Mouse (Mus musculus) heart, embryonic 16.5 days (tissue): ENCODE results near the gene Med6. TPM values are rescaled to one million over a fixed set of nuclear protein-coding genes. Genes with fewer than 3 reads are reported as not detected.

Experiments
- ATAC-seq: fragments of 200-750 bp; cut with Nextera tagmentation; replicated peaks from 2 replicates; pipeline ENCODE4 v1.8.0; 2017; ENCODE audit warnings: moderate number of reproducible peaks; ENCODE audit not compliant: insufficient read depth, low FRiP score; ENCODE audit errors: extremely low read depth
- H3K27ac ChIP-seq: fragments of 300-500 bp; sonication (generic); 2 replicates; pipeline ENCODE4 v1.5.1; 2014; ENCODE audit warnings: mild to moderate bottlenecking, low read length, control low read depth, moderate library complexity
- H3K27me3 ChIP-seq: fragments of 300-500 bp; sonication (generic); 2 replicates; pipeline ENCODE4 v1.6.1; 2014; ENCODE audit warnings: low read length, mixed read lengths; ENCODE audit not compliant: control insufficient read depth, insufficient read depth
- H3K36me3 ChIP-seq: fragments of 300-500 bp; sonication (generic); 2 replicates; pipeline ENCODE4 v1.6.1; 2014; ENCODE audit not compliant: control insufficient read depth, insufficient read depth
- H3K4me1 ChIP-seq: fragments of 300-500 bp; sonication (generic); 2 replicates; pipeline ENCODE4 v1.6.1; 2014; ENCODE audit warnings: low read length, mixed read lengths; ENCODE audit not compliant: control insufficient read depth, insufficient read depth
- H3K4me2 ChIP-seq: fragments of 300-500 bp; sonication (generic); 2 replicates; pipeline ENCODE4 v1.6.1; 2014; ENCODE audit warnings: low read depth, mild to moderate bottlenecking, control low read depth, low read length
- H3K4me3 ChIP-seq: fragments of 300-500 bp; sonication (generic); 2 replicates; pipeline ENCODE4 v1.5.1; 2014; ENCODE audit warnings: mild to moderate bottlenecking, control low read depth, low read length
- H3K9ac ChIP-seq: fragments of 300-500 bp; sonication (generic); 2 replicates; pipeline ENCODE4 v1.6.1; 2014; ENCODE audit warnings: low read length, control low read depth
- H3K9me3 ChIP-seq: fragments of 300-500 bp; sonication (generic); replicated peaks from 2 replicates; pipeline ENCODE4 v1.6.1; 2016; ENCODE audit warnings: low read length; ENCODE audit not compliant: control insufficient read depth
- WGBS: fragments of 180-500 bp; shearing (Covaris S2); extraction: QIAGEN DNeasy Blood & Tissue Kit; methylation state at CpG from one replicate; pipeline ENCODE4 v1.1.7; 2014; 5-methylcytosine and 5-hydroxymethylcytosine counted together
- polyA plus RNA-seq: library from polyadenylated mRNA; unstranded; fragments of >200 nt; fragmentation: Nextera tagmentation; extraction: Ambion mirVana; gene quantifications from 2 replicates; pipeline ENCODE4 v1.2.1, GENCODE M21; 2015

The Med6 gene
- 40.1 and 43.0 TPM in 2 replicates for polyA plus RNA-seq

GRCm38 (mm10) chr12:81594902-81595671 is at the start of gene Med6:
Gene Med6, minus strand, starts transcription at chr12:81595008.
- Histone ChIP-seq H3K27me3 (no peaks in the 10 kb centered on the region), H3K4me2 (peak within 1 kb of the TSS; percentile 86), H3K36me3 (no peaks in the 10 kb centered on the region), H3K4me1 (peaks cover 4% of the 10 kb centered on the region), H3K9ac (peak within 1 kb of the TSS; percentile 82), H3K27ac (peak within 1 kb of the TSS; percentile 48), H3K9me3 (no peaks in the 10 kb centered on the region), H3K4me3 (peak within 1 kb of the TSS; percentile 83)
- 2% methylated on average over 36 of the region's 36 CpGs for WGBS
- peak; percentile 99 for ATAC-seq

- 69% methylated on average over 11 of the region's 11 CpGs for WGBS
- no peak for ATAC-seq
Observed at GRCm38 (mm10) chr12:81642361-81643082, 47.7 kb upstream of the Med6 start.

GRCm38 (mm10) chr12:81640656-81641055 is 45.8 kb upstream of the Med6 start:
- Histone ChIP-seq H3K4me3 (no peak overlapping the region), H3K27ac (no peak overlapping the region), H3K27me3 (no peaks in the 10 kb centered on the region), H3K9ac (no peak overlapping the region), H3K4me1 (no peaks in the 10 kb centered on the region), H3K9me3 (no peaks in the 10 kb centered on the region), H3K4me2 (no peak overlapping the region), H3K36me3 (no peaks in the 10 kb centered on the region)
- WGBS, result 62% methylated on average over 5 of the region's 5 CpGs
- no peak for ATAC-seq

More at GRCm38 (mm10) chr12:81642361-81643082, 47.7 kb upstream of the Med6 start:
- H3K4me2 ChIP-seq, result no peak overlapping the region
- H3K4me3 ChIP-seq, result no peak overlapping the region
- no peaks in the 10 kb centered on the region for H3K9me3 ChIP-seq
- no peaks in the 10 kb centered on the region for H3K4me1 ChIP-seq
- H3K36me3 ChIP-seq, result no peaks in the 10 kb centered on the region
- no peak overlapping the region for H3K9ac ChIP-seq
- H3K27ac ChIP-seq, result no peak overlapping the region
- H3K27me3 ChIP-seq, result no peaks in the 10 kb centered on the region

DNA sequence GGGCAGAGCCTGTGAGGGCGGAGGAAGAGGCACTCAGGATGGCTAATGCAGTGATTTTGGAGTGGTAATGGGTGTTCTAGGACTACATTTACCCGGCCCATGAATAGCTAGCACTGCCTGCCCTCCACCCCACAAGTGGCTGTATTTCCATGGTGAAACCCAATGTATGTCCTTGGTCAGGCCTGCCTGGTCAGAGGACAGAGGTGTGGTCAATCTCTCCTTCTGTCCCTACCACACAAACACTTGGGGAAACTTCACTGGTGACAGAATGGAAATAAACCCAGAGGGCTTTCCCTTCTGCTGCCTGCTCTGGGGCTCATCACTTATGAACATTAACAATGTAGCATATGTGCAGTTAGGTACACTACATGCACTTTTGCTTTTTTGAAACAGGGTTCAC is 38.4 kb upstream of the Med6 start:
- Histone ChIP-seq H3K27ac (no peak overlapping the region), H3K4me1 (0 out of 2 replicates have a peak, but pooled peaks cover 2% of the 10 kb centered on the region), H3K36me3 (no peaks in the 10 kb centered on the region), H3K27me3 (peaks cover 39% of the 10 kb centered on the region), H3K9ac (no peak overlapping the region), H3K4me2 (no peak overlapping the region), H3K4me3 (no peak overlapping the region), H3K9me3 (no peaks in the 10 kb centered on the region)
- 55% methylated on average over 2 of the region's 2 CpGs for WGBS
- ATAC-seq, result no peak

- 0 out of 2 replicates have a peak, but pooled peaks cover 2% of the 10 kb centered on the region for H3K4me1 ChIP-seq
- no peak overlapping the region for H3K27ac ChIP-seq
- H3K27me3 ChIP-seq, result peaks cover 40% of the 10 kb centered on the region
Observed at GRCm38 (mm10) chr12:81631661-81632401, 37.0 kb upstream of the Med6 start.

DNA sequence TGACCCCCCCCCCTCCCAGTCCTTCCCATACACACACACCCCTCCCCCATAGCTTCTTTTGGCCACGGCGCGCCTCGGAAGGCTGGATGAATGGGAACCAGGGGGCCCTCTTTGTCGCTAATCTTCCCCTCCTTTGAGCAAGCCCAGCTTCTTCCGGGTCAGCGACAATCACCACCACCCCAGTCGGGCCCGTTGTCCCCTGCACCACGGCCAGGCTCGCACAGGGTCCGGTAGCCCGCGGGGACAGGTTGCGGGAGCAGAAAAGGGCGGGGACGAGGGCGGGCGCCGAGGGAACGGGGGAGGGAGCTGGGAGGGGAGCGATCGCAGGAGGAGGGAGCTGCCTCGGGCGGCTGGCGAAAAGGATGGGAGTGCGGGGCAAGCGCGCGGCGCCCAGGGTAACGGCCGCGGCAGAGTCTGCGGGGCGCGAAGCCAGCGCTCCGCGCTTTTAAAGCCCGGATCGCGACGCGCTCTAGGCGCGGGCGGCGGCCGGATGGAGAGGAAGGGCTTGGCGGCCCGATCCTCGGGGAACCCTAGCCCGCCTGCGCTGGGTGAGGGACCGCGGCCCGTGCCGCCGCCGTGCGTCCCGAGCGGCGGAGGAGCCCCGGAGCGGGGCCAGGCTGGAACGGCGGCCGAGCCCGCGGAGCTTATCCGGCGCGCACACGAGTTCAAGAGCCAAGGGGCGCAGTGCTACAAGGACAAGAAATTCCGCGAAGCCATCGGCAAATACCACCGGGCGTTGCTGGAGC is 36.3 kb upstream of the Med6 start, which contains the start of gene Ttc9:
Gene Ttc9, plus strand, starts transcription at position 335 of the 746 bp plus-strand sequence.
- peak within 1 kb of the TSS; percentile 71 for H3K9ac ChIP-seq
- H3K4me3 ChIP-seq, result peak within 1 kb of the TSS; percentile 64
- H3K36me3 ChIP-seq, result no peaks in the 10 kb centered on the region
- H3K9me3 ChIP-seq, result no peaks in the 10 kb centered on the region
- under 1% methylated on average over 56 of the region's 82 CpGs for whole genome bisulfite sequencing
- H3K4me2 ChIP-seq, result peak within 1 kb of the TSS; percentile 97
- peak; percentile 49 for ATAC-seq
- H3K27ac ChIP-seq, result no peak within 1 kb of the TSS
- peaks cover 46% of the 10 kb centered on the region for H3K27me3 ChIP-seq
- 0 out of 2 replicates have a peak, but pooled peaks cover 2% of the 10 kb centered on the region for H3K4me1 ChIP-seq

More at GRCm38 (mm10) chr12:81631661-81632401, 37.0 kb upstream of the Med6 start:
- Histone ChIP-seq H3K9me3 (no peaks in the 10 kb centered on the region), H3K36me3 (no peaks in the 10 kb centered on the region), H3K9ac (peak overlapping the region; percentile 71), H3K4me3 (peak overlapping the region; percentile 64), H3K4me2 (peak overlapping the region; percentile 97)
- 2% methylated on average over 30 of the region's 31 CpGs for WGBS
- no peak for ATAC-seq

GRCm38 (mm10) chr12:81630520-81630914 is 35.7 kb upstream of the Med6 start:
- peak; percentile 15; the same call in 1 of the 2 replicates for ATAC-seq
- H3K36me3 ChIP-seq, result no peaks in the 10 kb centered on the region
- peaks cover 47% of the 10 kb centered on the region for H3K27me3 ChIP-seq
- WGBS, result 2% methylated on average over 16 of the region's 16 CpGs
- peak overlapping the region; percentile 71 for H3K9ac ChIP-seq
- H3K4me3 ChIP-seq, result peak overlapping the region; percentile 64
- peak overlapping the region; percentile 97 for H3K4me2 ChIP-seq
- H3K4me1 ChIP-seq, result 0 out of 2 replicates have a peak, but pooled peaks cover 2% of the 10 kb centered on the region
- H3K9me3 ChIP-seq, result no peaks in the 10 kb centered on the region
- no peak overlapping the region for H3K27ac ChIP-seq

GRCm38 (mm10) chr12:81628091-81628490 is 33.3 kb upstream of the Med6 start:
- H3K4me3 ChIP-seq, result no peak overlapping the region
- H3K4me2 ChIP-seq, result no peak overlapping the region
- H3K4me1 ChIP-seq, result 0 out of 2 replicates have a peak, but pooled peaks cover 2% of the 10 kb centered on the region
- WGBS, result 73% methylated on average over 4 of the region's 4 CpGs
- H3K27me3 ChIP-seq, result peaks cover 53% of the 10 kb centered on the region
- no peak overlapping the region for H3K9ac ChIP-seq
- no peaks in the 10 kb centered on the region for H3K36me3 ChIP-seq
- no peaks in the 10 kb centered on the region for H3K9me3 ChIP-seq
- ATAC-seq, result no peak
- H3K27ac ChIP-seq, result no peak overlapping the region
